8 mouse cellular contexts compared by ENCODE assay signal in genomic region chr7:102258189-102258588, GRCm38 (mm10). TPM values are rescaled to one million over a fixed set of nuclear protein-coding genes. Genes with fewer than 3 reads are reported as not detected.
DNase-seq lines count a peak whose midpoint lies in the region; ATAC-seq and TF ChIP-seq lines count a peak whose summit lies in the region.

No protein-coding gene starts in this region.

- no peak overlapping the region for H3K4me2 ChIP-seq in kidney, embryonic 15.5 days
- no peak overlapping the region for H3K4me2 ChIP-seq in stomach, embryonic 14.5 days (replicated peaks; ENCODE audit: low read depth, low read length)

- no peaks in the 10 kb centered on the region for H3K4me1 ChIP-seq in heart, adult 2 months (ENCODE audit: control insufficient read depth, insufficient read depth, low read length)
- H3K4me1 ChIP-seq in kidney, embryonic 15.5 days = no peaks in the 10 kb centered on the region
- peaks cover 1% of the 10 kb centered on the region; the same call in 1 of the 2 replicates for H3K4me1 ChIP-seq in liver, adult 2 months (ENCODE audit: control insufficient read depth, insufficient read depth, low read length)
- no peaks in the 10 kb centered on the region for H3K4me1 ChIP-seq in stomach, embryonic 14.5 days (ENCODE audit: control insufficient read depth, insufficient read depth, low read length)

- peak; percentile 71 for TF ChIP-seq CTCF in heart, adult 2 months (IDR thresholded peaks at IDR 0.05)
- TF ChIP-seq CTCF in liver, adult 2 months (IDR thresholded peaks at IDR 0.05; ENCODE audit: low read depth, low read length) = peak; percentile 30; the same call in 1 of the 2 replicates

- intact Hi-C loops in heart, adult 2 months (cut with DNase I) = loop anchor here (2.0 kb wide), 1 partner anchor 159 kb away; no protein-coding TSS in a partner anchor

- TF ChIP-seq EP300 in heart, adult 2 months (IDR thresholded peaks at IDR 0.05; ENCODE audit: insufficient read depth, low read depth, low read length) = no peak

- peak; percentile 77 for DNase-seq in A20 (ENCODE audit: low read depth, low spot score)
- peak; percentile 91 for DNase-seq in adrenal gland, postnatal 14 days
- peak; percentile 68 for DNase-seq in embryo, embryonic 9.5 days (ENCODE audit: extremely low spot score)
- DNase-seq in heart, adult 2 months = peak; percentile 68 to 84
- DNase-seq in liver, adult 2 months (ENCODE audit: extremely low read depth, low read depth, low spot score) = peak; percentile 56
- DNase-seq in naive thymus-derived CD4-positive, alpha-beta T cell, adult 2 months (ENCODE audit: low read depth) = peak; percentile 91

- H3K27ac ChIP-seq in heart, adult 2 months = no peak overlapping the region
- H3K27ac ChIP-seq in kidney, embryonic 15.5 days = no peak overlapping the region
- H3K27ac ChIP-seq in liver, adult 2 months (replicated peaks; ENCODE audit: insufficient read depth, low read depth, low read length) = no peak overlapping the region
- H3K27ac ChIP-seq in stomach, embryonic 14.5 days (ENCODE audit: low read length) = no peak overlapping the region

- no peak for TF ChIP-seq POLR2A in heart, adult 2 months (IDR thresholded peaks at IDR 0.05; ENCODE audit: insufficient read depth, low read depth, low read length)
- TF ChIP-seq POLR2A in liver, adult 2 months (IDR thresholded peaks at IDR 0.05; ENCODE audit: extremely low read depth, insufficient read depth, low read length) = no peak

- no peak overlapping the region for H3K4me3 ChIP-seq in heart, adult 2 months
- H3K4me3 ChIP-seq in kidney, embryonic 15.5 days (replicated peaks) = no peak overlapping the region
- H3K4me3 ChIP-seq in liver, adult 2 months (ENCODE audit: insufficient read depth, low read depth, low read length) = no peak overlapping the region
- H3K4me3 ChIP-seq in stomach, embryonic 14.5 days (ENCODE audit: low read depth, low read length) = no peak overlapping the region

- no peak overlapping the region for H3K9ac ChIP-seq in heart, adult 2 months (ENCODE audit: low read depth, low read length)
- no peak overlapping the region for H3K9ac ChIP-seq in kidney, embryonic 15.5 days
- H3K9ac ChIP-seq in liver, adult 2 months (ENCODE audit: low read depth, low read length) = no peak overlapping the region
- H3K9ac ChIP-seq in stomach, embryonic 14.5 days (replicated peaks; ENCODE audit: low read depth, low read length) = no peak overlapping the region

- WGBS in heart, adult 2 months = 19% methylated on average over 4 of the region's 4 CpGs
- 20% methylated on average over 4 of the region's 4 CpGs for WGBS in kidney, embryonic 15.5 days
- 22% methylated on average over 4 of the region's 4 CpGs for WGBS in liver, adult 2 months
- 14% methylated on average over 4 of the region's 4 CpGs for WGBS in stomach, embryonic 14.5 days

- no peaks in the 10 kb centered on the region for H3K36me3 ChIP-seq in heart, adult 2 months (ENCODE audit: control insufficient read depth, insufficient read depth, low read length)
- no peaks in the 10 kb centered on the region for H3K36me3 ChIP-seq in kidney, embryonic 15.5 days
- H3K36me3 ChIP-seq in liver, adult 2 months (ENCODE audit: control insufficient read depth, insufficient read depth, low read length) = no peaks in the 10 kb centered on the region
- no peaks in the 10 kb centered on the region for H3K36me3 ChIP-seq in stomach, embryonic 14.5 days (ENCODE audit: control insufficient read depth, insufficient read depth, low read length)

- H3K27me3 ChIP-seq in heart, adult 2 months (ENCODE audit: control insufficient read depth, insufficient read depth, low read length) = no peaks in the 10 kb centered on the region
- H3K27me3 ChIP-seq in kidney, embryonic 15.5 days = no peaks in the 10 kb centered on the region
- no peaks in the 10 kb centered on the region for H3K27me3 ChIP-seq in liver, adult 2 months (ENCODE audit: control insufficient read depth, insufficient read depth, low read length)
- no peaks in the 10 kb centered on the region for H3K27me3 ChIP-seq in stomach, embryonic 14.5 days (ENCODE audit: control insufficient read depth, insufficient read depth, low read length)

- no peaks in the 10 kb centered on the region for H3K9me3 ChIP-seq in kidney, embryonic 15.5 days (replicated peaks)
- H3K9me3 ChIP-seq in stomach, embryonic 14.5 days (ENCODE audit: control insufficient read depth, low read depth, low read length) = no peaks in the 10 kb centered on the region

- no peaks in the 10 kb centered on the region for H3K79me2 ChIP-seq in heart, adult 2 months (replicated peaks; ENCODE audit: control insufficient read depth, insufficient read depth, low read length)
- H3K79me2 ChIP-seq in liver, adult 2 months (ENCODE audit: control insufficient read depth, insufficient read depth, low read length) = no peaks in the 10 kb centered on the region

- ATAC-seq in kidney, embryonic 15.5 days (replicated peaks; ENCODE audit: low FRiP score) = peak; percentile 71; the same call in 1 of the 2 replicates
- peak; percentile 63; the same call in 1 of the 2 replicates for ATAC-seq in stomach, embryonic 14.5 days (ENCODE audit: insufficient number of reproducible peaks, insufficient read depth, low FRiP score, low read depth)

RNA-seq across cellular contexts. Expression of gene Rhog, which starts 2.3 kb away (rescaled TPM):
- 53.6 and 63.5 TPM in 2 replicates for total RNA-seq in adrenal gland, postnatal 14 days (2021)
- total RNA-seq in heart, adult 2 months (2021) = 10 to 100 TPM; 22.4 to 26.3 TPM
- 22.5 and 34.2 TPM in 2 replicates for polyA plus RNA-seq in heart, adult 2 months (2012; rRNA removed)
- polyA plus RNA-seq in kidney, embryonic 15.5 days (2015; fragmentation: Nextera tagmentation; extraction: Ambion mirVana) = 53.1 and 59.1 TPM in 2 replicates
- total RNA-seq in liver, adult 2 months (2014; rRNA removed) = 3.9 and 6.6 TPM in 2 replicates
- 22.4 and 26.3 TPM in 2 replicates for polyA plus RNA-seq in liver, adult 2 months (2012; rRNA removed)
- 61.6 and 65.1 TPM in 2 replicates for polyA plus RNA-seq in stomach, embryonic 14.5 days (2014; fragmentation: Nextera tagmentation; extraction: Ambion mirVana)

RNA-seq across cellular contexts. Expression of gene Stim1, which starts 9.4 kb away (rescaled TPM):
- 71.0 and 88.3 TPM in 2 replicates for total RNA-seq in adrenal gland, postnatal 14 days (2021)
- 10 to 100 TPM; 23.9 to 24.1 TPM for total RNA-seq in heart, adult 2 months (2021)
- polyA plus RNA-seq in heart, adult 2 months (2012; rRNA removed) = 22.8 and 26.8 TPM in 2 replicates
- polyA plus RNA-seq in kidney, embryonic 15.5 days (2015; fragmentation: Nextera tagmentation; extraction: Ambion mirVana) = 14.8 and 16.2 TPM in 2 replicates
- 15.7 and 21.6 TPM in 2 replicates for total RNA-seq in liver, adult 2 months (2014; rRNA removed)
- polyA plus RNA-seq in liver, adult 2 months (2012; rRNA removed) = 25.4 and 28.0 TPM in 2 replicates
- polyA plus RNA-seq in stomach, embryonic 14.5 days (2014; fragmentation: Nextera tagmentation; extraction: Ambion mirVana) = 24.9 and 25.6 TPM in 2 replicates

RNA-seq across cellular contexts. Expression of gene Pgap2, which starts 48.2 kb away (rescaled TPM):
- 75.7 and 87.8 TPM in 2 replicates for total RNA-seq in adrenal gland, postnatal 14 days (2021)
- 10 to 100 TPM; 59.7 to 65.4 TPM for total RNA-seq in heart, adult 2 months (2021)
- polyA plus RNA-seq in heart, adult 2 months (2012; rRNA removed) = 111 and 124 TPM in 2 replicates
- polyA plus RNA-seq in kidney, embryonic 15.5 days (2015; fragmentation: Nextera tagmentation; extraction: Ambion mirVana) = 72.3 and 75.2 TPM in 2 replicates
- total RNA-seq in liver, adult 2 months (2014; rRNA removed) = 27.8 and 29.4 TPM in 2 replicates
- 77.9 and 89.6 TPM in 2 replicates for polyA plus RNA-seq in liver, adult 2 months (2012; rRNA removed)
- 99.0 and 103 TPM in 2 replicates for polyA plus RNA-seq in stomach, embryonic 14.5 days (2014; fragmentation: Nextera tagmentation; extraction: Ambion mirVana)

RNA-seq across cellular contexts. Expression of gene Nup98, which starts 48.2 kb away (rescaled TPM):
- 56.4 and 61.3 TPM in 2 replicates for total RNA-seq in adrenal gland, postnatal 14 days (2021)
- 10 to 100 TPM; 31.9 to 32.9 TPM for total RNA-seq in heart, adult 2 months (2021)
- 9.9 and 15.6 TPM in 2 replicates for polyA plus RNA-seq in heart, adult 2 months (2012; rRNA removed)
- polyA plus RNA-seq in kidney, embryonic 15.5 days (2015; fragmentation: Nextera tagmentation; extraction: Ambion mirVana) = 39.0 TPM in 2 replicates
- total RNA-seq in liver, adult 2 months (2014; rRNA removed) = 14.0 and 16.1 TPM in 2 replicates
- 5.2 and 6.7 TPM in 2 replicates for polyA plus RNA-seq in liver, adult 2 months (2012; rRNA removed)
- 51.6 and 53.5 TPM in 2 replicates for polyA plus RNA-seq in stomach, embryonic 14.5 days (2014; fragmentation: Nextera tagmentation; extraction: Ambion mirVana)
